Mouse (Mus musculus) liver, postnatal 0 days (tissue): Measurements from ENCODE around the gene Dglucy. TPM values are rescaled to one million over a fixed set of nuclear protein-coding genes. Genes with fewer than 3 reads are reported as not detected.

Experiments
- ATAC-seq: fragments of 200-750 bp; cut with Nextera tagmentation; 2 replicates; pipeline ENCODE4 v1.8.0; 2017; ENCODE audit warnings: mild to moderate bottlenecking, moderate library complexity
- DNase-seq: peaks from one replicate; pipeline ENCODE4 v3.0.0-alpha.2; 2016
- H3K27ac ChIP-seq: fragments of 300-500 bp; sonication (generic); 2 replicates; pipeline ENCODE4 v1.5.1; 2014; ENCODE audit warnings: antibody characterized with exemption, moderate library complexity, mild to moderate bottlenecking, low read depth
- H3K27me3 ChIP-seq: fragments of 300-500 bp; sonication (generic); 2 replicates; pipeline ENCODE4 v1.6.1; 2014; ENCODE audit warnings: low read length, control low read depth, mixed read lengths; ENCODE audit not compliant: insufficient read depth
- H3K36me3 ChIP-seq: fragments of 300-500 bp; sonication (generic); replicated peaks from 2 replicates; pipeline ENCODE4 v1.6.1; 2014; ENCODE audit warnings: mild to moderate bottlenecking, control low read depth, low read length, moderate library complexity, mixed read lengths; ENCODE audit not compliant: insufficient read depth
- H3K4me1 ChIP-seq: fragments of 300-500 bp; sonication (generic); 2 replicates; pipeline ENCODE4 v1.6.1; 2014; ENCODE audit warnings: antibody characterized with exemption, mild to moderate bottlenecking, control low read depth; ENCODE audit not compliant: insufficient read depth
- H3K4me2 ChIP-seq: fragments of 300-500 bp; sonication (generic); 2 replicates; pipeline ENCODE4 v1.6.1; 2014; ENCODE audit warnings: low read depth, mild to moderate bottlenecking, low read length, moderate library complexity, mixed read lengths
- H3K4me3 ChIP-seq: fragments of 300-500 bp; sonication (generic); 2 replicates; pipeline ENCODE4 v1.5.1; 2014; ENCODE audit warnings: low read depth, low read length
- H3K9ac ChIP-seq: fragments of 300-500 bp; sonication (generic); replicated peaks from 2 replicates; pipeline ENCODE4 v1.6.1; 2014; ENCODE audit warnings: mild to moderate bottlenecking, moderate library complexity
- H3K9me3 ChIP-seq: fragments of 300-500 bp; sonication (generic); 2 replicates; pipeline ENCODE4 v1.6.1; 2016; ENCODE audit warnings: mild to moderate bottlenecking, control low read depth, low read length, mixed read lengths
- CTCF ChIP-seq: sonication (generic); IDR thresholded peaks from 2 replicates; pipeline ENCODE4 v1.5.1; 2016; ENCODE audit warnings: antibody characterized with exemption, low read depth
- EP300 ChIP-seq: IDR thresholded peaks from 2 replicates; pipeline ENCODE4 v1.6.1; 2016; ENCODE audit warnings: antibody characterized with exemption, low read depth, mild to moderate bottlenecking
- WGBS: fragments of 180-500 bp; shearing (Covaris S2); extraction: QIAGEN DNeasy Blood & Tissue Kit; methylation state at CpG from one replicate; pipeline ENCODE4 v1.1.7; 2014; ENCODE audit not compliant: insufficient replicate concordance; 5-methylcytosine and 5-hydroxymethylcytosine counted together
- polyA plus RNA-seq: library from polyadenylated mRNA; unstranded; fragments of >200 nt; fragmentation: Nextera tagmentation; extraction: Ambion mirVana; gene quantifications from 2 replicates; pipeline ENCODE4 v1.2.1, GENCODE M21; 2015

Gene Dglucy
- polyA plus RNA-seq, 1 experiment from 2014 or later: 1.9 TPM

DNA sequence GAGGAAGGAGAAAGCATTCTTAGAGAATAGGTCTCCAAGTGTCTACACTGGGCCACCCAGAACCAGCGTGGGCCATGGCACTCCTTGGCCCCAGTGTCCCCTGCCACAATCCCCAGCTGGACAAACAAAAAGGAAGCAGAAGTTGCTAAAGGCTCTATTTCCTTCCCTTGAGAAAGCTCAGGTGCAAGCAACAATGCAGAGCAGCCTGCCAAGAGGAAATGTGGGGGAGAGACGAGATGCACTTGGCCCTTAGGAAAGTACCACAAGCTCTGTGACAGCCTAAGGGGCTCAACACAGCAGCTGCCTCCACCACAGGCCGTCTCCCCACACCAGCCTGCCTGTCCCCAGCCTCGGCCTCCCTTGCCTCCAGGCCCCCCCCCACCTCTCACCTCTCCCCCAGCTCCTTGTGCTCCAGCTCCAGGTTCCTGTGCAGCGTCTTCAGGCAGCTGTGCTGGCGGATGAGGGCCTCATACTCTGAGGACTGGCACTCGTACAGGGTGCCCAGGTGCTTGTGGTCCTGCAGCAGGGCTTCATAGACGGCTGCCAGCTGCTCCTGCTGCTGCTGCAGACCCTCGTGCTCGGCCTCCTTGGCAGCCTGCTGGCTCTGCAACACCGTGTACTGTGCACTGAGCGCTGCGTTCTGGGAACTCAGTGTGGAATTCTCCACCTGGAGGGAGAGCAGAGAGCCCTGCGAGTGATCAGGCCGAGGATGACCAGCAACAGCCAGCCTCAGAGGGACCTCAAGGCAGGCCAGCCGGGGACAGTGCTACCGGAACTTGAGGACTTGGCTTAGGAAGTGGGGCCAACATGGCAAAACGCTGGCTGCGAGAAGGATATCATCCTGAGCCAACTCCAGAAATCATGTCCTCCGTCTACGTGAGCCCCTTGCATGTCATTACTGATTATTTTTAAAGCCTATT, 158.8 kb downstream of the Dglucy start:
- no peak for TF ChIP-seq EP300
- no peak for TF ChIP-seq CTCF
- 75% methylated on average over 21 of the region's 21 CpGs for WGBS
- Histone ChIP-seq H3K9ac (no peak overlapping the region), H3K4me3 (no peak overlapping the region), H3K4me1 (no peaks in the 10 kb centered on the region), H3K36me3 (peaks cover 55% of the 10 kb centered on the region), H3K27ac (peak overlapping the region; percentile 62), H3K27me3 (no peaks in the 10 kb centered on the region), H3K9me3 (no peaks in the 10 kb centered on the region), H3K4me2 (no peak overlapping the region)
- no peak for ATAC-seq
- no peak for DNase-seq

- no peak for ATAC-seq
- H3K36me3 ChIP-seq: peaks cover 70% of the 10 kb centered on the region
These were observed 162.5 kb downstream of the Dglucy start for GRCm38 (mm10) chr12:100941361-100941760.

GRCm38 (mm10) chr12:100943146-100943545, 164.3 kb downstream of the Dglucy start:
- DNase-seq (no peak), ATAC-seq (no peak)
- H3K9me3 ChIP-seq: no peaks in the 10 kb centered on the region
- H3K4me2 ChIP-seq: no peak overlapping the region
- H3K27me3 ChIP-seq: no peaks in the 10 kb centered on the region
- no peaks in the 10 kb centered on the region for H3K4me1 ChIP-seq
- TF ChIP-seq EP300 (no peak), CTCF (no peak)
- WGBS: 86% methylated on average over 4 of the region's 4 CpGs
- H3K36me3 ChIP-seq: peaks cover 75% of the 10 kb centered on the region
- no peak overlapping the region for H3K4me3 ChIP-seq
- H3K9ac ChIP-seq: no peak overlapping the region
- no peak overlapping the region for H3K27ac ChIP-seq

More at GRCm38 (mm10) chr12:100941361-100941760, 162.5 kb downstream of the Dglucy start:
- Histone ChIP-seq H3K27ac (no peak overlapping the region), H3K4me2 (no peak overlapping the region), H3K4me1 (no peaks in the 10 kb centered on the region), H3K4me3 (no peak overlapping the region), H3K9me3 (no peaks in the 10 kb centered on the region), H3K9ac (no peak overlapping the region), H3K27me3 (no peaks in the 10 kb centered on the region)
- 68% methylated on average over 3 of the region's 3 CpGs for WGBS
- DNase-seq: no peak
- TF ChIP-seq EP300 (no peak), CTCF (no peak)

DNA sequence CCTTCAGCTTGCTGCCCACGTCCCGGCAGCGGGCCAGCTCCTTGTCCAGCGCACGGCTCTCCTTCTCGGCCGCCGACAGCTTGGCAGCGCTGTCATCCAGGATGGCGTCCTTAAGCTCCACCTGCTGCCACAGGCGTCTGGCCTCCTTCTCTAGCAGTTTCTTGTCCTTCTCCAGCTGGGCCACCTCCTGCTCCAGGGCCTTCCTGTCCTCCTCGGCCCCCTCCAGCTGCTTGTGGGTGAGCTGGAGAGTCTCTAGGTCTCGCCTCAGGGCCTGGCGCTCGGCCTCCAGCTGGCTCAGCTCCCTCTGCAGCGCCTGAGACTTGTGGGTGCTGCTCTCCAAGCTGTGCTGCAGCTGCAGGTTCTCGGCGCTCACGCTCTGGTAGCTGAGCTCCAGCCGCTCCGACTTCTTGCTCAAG, 166.1 kb downstream of the Dglucy start:
- ATAC-seq (no peak), DNase-seq (no peak)
- 93% methylated on average over 21 of the region's 21 CpGs for WGBS
- H3K27me3 ChIP-seq: no peaks in the 10 kb centered on the region
- H3K4me2 ChIP-seq: no peak overlapping the region
- no peak overlapping the region for H3K9ac ChIP-seq
- TF ChIP-seq EP300: no peak
- no peak for TF ChIP-seq CTCF
- no peak overlapping the region for H3K4me3 ChIP-seq
- peaks cover 63% of the 10 kb centered on the region for H3K36me3 ChIP-seq
- no peaks in the 10 kb centered on the region for H3K9me3 ChIP-seq
- H3K27ac ChIP-seq: no peak overlapping the region
- H3K4me1 ChIP-seq: no peaks in the 10 kb centered on the region

GRCm38 (mm10) chr12:100945501-100945900, 166.6 kb downstream of the Dglucy start:
- no peaks in the 10 kb centered on the region for H3K9me3 ChIP-seq
- TF ChIP-seq EP300: no peak
- no peak for TF ChIP-seq CTCF
- H3K27ac ChIP-seq: no peak overlapping the region
- peaks cover 60% of the 10 kb centered on the region for H3K36me3 ChIP-seq
- no peak overlapping the region for H3K9ac ChIP-seq
- DNase-seq (no peak), ATAC-seq (no peak)
- WGBS: 82% methylated on average over 12 of the region's 12 CpGs
- no peaks in the 10 kb centered on the region for H3K4me1 ChIP-seq
- no peak overlapping the region for H3K4me3 ChIP-seq
- no peak overlapping the region for H3K4me2 ChIP-seq
- no peaks in the 10 kb centered on the region for H3K27me3 ChIP-seq

- no peaks in the 10 kb centered on the region for H3K4me1 ChIP-seq
- H3K4me3 ChIP-seq: no peak overlapping the region
- H3K27me3 ChIP-seq: no peaks in the 10 kb centered on the region
- no peak overlapping the region for H3K27ac ChIP-seq
- no peak for TF ChIP-seq EP300
- no peak for TF ChIP-seq CTCF
- no peak overlapping the region for H3K4me2 ChIP-seq
- DNase-seq (no peak), ATAC-seq (no peak)
- no peaks in the 10 kb centered on the region for H3K9me3 ChIP-seq
- peaks cover 56% of the 10 kb centered on the region for H3K36me3 ChIP-seq
- H3K9ac ChIP-seq: no peak overlapping the region
- WGBS: 87% methylated on average over 12 of the region's 12 CpGs
These were observed 167.1 kb downstream of the Dglucy start for GRCm38 (mm10) chr12:100945948-100946347.

Other genes with a start within 250 kb of the Dglucy start
- 1.3 and 1.6 TPM in 2 replicates for gene Rps6ka5, start 52.1 kb upstream of the Dglucy start, polyA plus RNA-seq
- gene Gpr68, start 129.1 kb downstream of the Dglucy start, polyA plus RNA-seq: 0.12 and 0.33 TPM in 2 replicates
- gene Ccdc88c, start 250.0 kb downstream of the Dglucy start, polyA plus RNA-seq: 3.6 and 4.2 TPM in 2 replicates